Mouse (Mus musculus): ENCODE data around the gene Recql5. TPM values are rescaled to one million over a fixed set of nuclear protein-coding genes. Genes with fewer than 3 reads are reported as not detected.

Recql5 gene
- polyA plus RNA-seq, 1 experiment from 2014 or later = 20.7 TPM

DNA sequence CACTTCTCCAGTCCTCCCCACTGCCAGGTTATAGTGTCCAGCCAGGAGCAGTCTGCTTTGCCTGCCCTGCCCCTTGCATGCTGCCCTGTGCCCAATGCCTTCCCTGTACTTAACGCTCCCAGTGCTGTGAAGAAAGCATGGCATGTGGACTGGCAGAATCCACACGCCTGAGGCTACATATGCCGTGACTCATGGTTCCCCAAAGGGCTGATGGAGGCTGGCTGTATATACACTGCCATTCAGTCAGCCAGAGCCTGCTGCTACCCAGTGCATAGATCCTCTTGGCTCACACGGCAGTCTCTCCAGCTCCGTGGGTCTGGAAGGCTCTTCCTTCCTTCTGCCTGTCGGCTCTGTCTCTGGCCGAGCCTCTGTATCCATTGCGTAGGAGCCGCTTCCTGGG lies 15.0 kb upstream of the Recql5 start:
- ATAC-seq (replicated peaks; ENCODE audit: low FRiP score, low TSS enrichment, low read depth) (no peak), DNase-seq (ENCODE audit: low spot score) (no peak)
- H3K4me3 ChIP-seq (ENCODE audit: low read depth, low read length) = no peak overlapping the region
- H3K4me1 ChIP-seq (replicated peaks; ENCODE audit: control insufficient read depth, insufficient read depth, low read length) = no peaks in the 10 kb centered on the region
- no peaks in the 10 kb centered on the region for H3K27me3 ChIP-seq (replicated peaks; ENCODE audit: control insufficient read depth, insufficient read depth, low read length)
- H3K4me2 ChIP-seq (ENCODE audit: low read length) = no peak overlapping the region
- H3K36me3 ChIP-seq (ENCODE audit: control insufficient read depth, insufficient read depth, low read length) = peaks cover 79% of the 10 kb centered on the region
- WGBS = 90% methylated on average over 9 of the region's 9 CpGs
- no peak overlapping the region for H3K27ac ChIP-seq (ENCODE audit: low read depth)
- no peaks in the 10 kb centered on the region for H3K9me3 ChIP-seq (ENCODE audit: control insufficient read depth, low read length)
- H3K9ac ChIP-seq (ENCODE audit: low read length) = no peak overlapping the region

DNA sequence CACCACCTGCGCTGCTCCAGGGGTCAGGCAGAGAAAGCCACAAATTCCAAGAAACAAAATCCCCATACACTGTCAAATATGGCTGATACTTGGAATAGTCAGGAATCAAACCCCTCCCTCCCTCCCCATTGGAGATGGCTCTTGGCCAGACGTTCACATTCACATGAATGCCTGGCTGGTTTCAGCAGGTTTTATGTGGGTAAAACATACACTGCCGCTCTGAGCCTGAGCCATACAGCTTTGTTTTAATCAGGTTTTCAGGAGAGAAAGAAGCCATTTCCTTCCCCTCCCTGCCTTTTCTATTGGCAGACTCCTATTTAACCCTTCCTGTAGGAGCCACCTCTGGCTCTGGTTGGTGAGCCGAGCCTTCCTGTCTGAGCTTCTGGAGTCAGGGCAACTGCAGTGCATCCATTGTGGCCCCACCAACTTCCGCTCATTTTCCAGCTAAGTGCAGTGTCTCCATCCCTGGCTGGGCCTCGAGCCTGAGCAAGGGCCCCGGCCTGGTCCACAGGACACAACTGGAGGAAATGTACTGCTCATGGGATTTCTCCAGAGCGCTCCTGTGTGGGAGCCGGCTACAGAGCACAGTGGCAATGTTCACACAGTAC lies 13.0 kb upstream of the Recql5 start:
- no peak overlapping the region for H3K9ac ChIP-seq (ENCODE audit: low read length)
- H3K4me1 ChIP-seq (replicated peaks; ENCODE audit: control insufficient read depth, insufficient read depth, low read length) = no peaks in the 10 kb centered on the region
- peaks cover 80% of the 10 kb centered on the region for H3K36me3 ChIP-seq (ENCODE audit: control insufficient read depth, insufficient read depth, low read length)
- ATAC-seq (replicated peaks; ENCODE audit: low FRiP score, low TSS enrichment, low read depth) (no peak), DNase-seq (ENCODE audit: low spot score) (no peak)
- H3K27me3 ChIP-seq (replicated peaks; ENCODE audit: control insufficient read depth, insufficient read depth, low read length) = no peaks in the 10 kb centered on the region
- WGBS = 91% methylated on average over 9 of the region's 9 CpGs
- no peaks in the 10 kb centered on the region for H3K9me3 ChIP-seq (ENCODE audit: control insufficient read depth, low read length)
- H3K27ac ChIP-seq (ENCODE audit: low read depth) = no peak overlapping the region
- no peak overlapping the region for H3K4me3 ChIP-seq (ENCODE audit: low read depth, low read length)
- H3K4me2 ChIP-seq (ENCODE audit: low read length) = no peak overlapping the region

DNA sequence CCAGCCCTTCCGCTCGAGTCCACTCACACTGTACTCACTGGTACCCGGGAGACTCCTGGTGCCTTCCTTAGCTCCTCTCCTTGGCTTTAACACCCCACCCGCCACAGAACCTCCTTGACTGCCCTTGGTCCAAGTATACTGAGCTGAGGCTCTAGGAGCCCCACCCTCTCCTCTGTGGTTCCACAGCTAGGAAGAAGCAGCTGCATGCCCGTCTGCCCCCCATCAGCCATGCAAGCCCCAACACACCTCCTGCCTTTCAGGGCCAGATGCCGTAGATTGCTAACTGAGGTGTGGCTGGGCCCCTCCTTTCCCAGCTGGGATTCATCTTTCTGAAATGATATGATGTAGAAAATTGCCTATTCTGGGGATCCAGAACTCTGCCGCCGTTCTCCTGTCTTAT lies 12.0 kb upstream of the Recql5 start:
- H3K36me3 ChIP-seq (ENCODE audit: control insufficient read depth, insufficient read depth, low read length) = peaks cover 82% of the 10 kb centered on the region
- DNase-seq (ENCODE audit: low spot score) (no peak), ATAC-seq (replicated peaks; ENCODE audit: low FRiP score, low TSS enrichment, low read depth) (no peak)
- no peak overlapping the region for H3K4me3 ChIP-seq (ENCODE audit: low read depth, low read length)
- H3K4me1 ChIP-seq (replicated peaks; ENCODE audit: control insufficient read depth, insufficient read depth, low read length) = no peaks in the 10 kb centered on the region
- no peak overlapping the region for H3K27ac ChIP-seq (ENCODE audit: low read depth)
- no peak overlapping the region for H3K9ac ChIP-seq (ENCODE audit: low read length)
- no peaks in the 10 kb centered on the region for H3K27me3 ChIP-seq (replicated peaks; ENCODE audit: control insufficient read depth, insufficient read depth, low read length)
- H3K4me2 ChIP-seq (ENCODE audit: low read length) = no peak overlapping the region
- no peaks in the 10 kb centered on the region for H3K9me3 ChIP-seq (ENCODE audit: control insufficient read depth, low read length)
- 85% methylated on average over 8 of the region's 8 CpGs for WGBS

DNA sequence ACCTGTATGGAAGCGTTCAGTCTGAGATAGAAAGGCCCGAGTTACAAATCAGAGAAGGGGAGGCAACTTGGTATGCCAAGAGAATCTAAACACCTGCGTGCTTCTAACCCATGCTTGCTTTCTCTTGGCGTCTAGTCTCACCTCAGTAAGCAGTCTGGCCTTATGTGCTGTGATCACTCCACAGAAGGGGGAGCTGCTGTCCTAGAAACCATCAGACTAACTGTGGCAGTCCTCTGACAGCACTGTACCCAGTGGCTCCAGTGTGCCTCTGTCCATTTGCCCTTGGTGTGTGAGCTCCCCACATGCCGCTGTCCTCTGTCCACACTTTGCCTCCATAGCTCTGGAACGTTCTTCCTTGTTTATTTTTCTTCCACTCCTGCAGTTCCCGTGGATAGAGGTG lies 8.7 kb upstream of the Recql5 start:
- DNase-seq (ENCODE audit: low spot score) (no peak), ATAC-seq (replicated peaks; ENCODE audit: low FRiP score, low TSS enrichment, low read depth) (no peak)
- Histone ChIP-seq H3K27me3 (replicated peaks; ENCODE audit: control insufficient read depth, insufficient read depth, low read length) (no peaks in the 10 kb centered on the region), H3K4me3 (ENCODE audit: low read depth, low read length) (no peak overlapping the region), H3K36me3 (ENCODE audit: control insufficient read depth, insufficient read depth, low read length) (peaks cover 85% of the 10 kb centered on the region), H3K4me2 (ENCODE audit: low read length) (no peak overlapping the region), H3K27ac (ENCODE audit: low read depth) (no peak overlapping the region), H3K4me1 (replicated peaks; ENCODE audit: control insufficient read depth, insufficient read depth, low read length) (no peaks in the 10 kb centered on the region), H3K9ac (ENCODE audit: low read length) (no peak overlapping the region), H3K9me3 (ENCODE audit: control insufficient read depth, low read length) (no peaks in the 10 kb centered on the region)
- WGBS = 80% methylated on average over 7 of the region's 7 CpGs

DNA sequence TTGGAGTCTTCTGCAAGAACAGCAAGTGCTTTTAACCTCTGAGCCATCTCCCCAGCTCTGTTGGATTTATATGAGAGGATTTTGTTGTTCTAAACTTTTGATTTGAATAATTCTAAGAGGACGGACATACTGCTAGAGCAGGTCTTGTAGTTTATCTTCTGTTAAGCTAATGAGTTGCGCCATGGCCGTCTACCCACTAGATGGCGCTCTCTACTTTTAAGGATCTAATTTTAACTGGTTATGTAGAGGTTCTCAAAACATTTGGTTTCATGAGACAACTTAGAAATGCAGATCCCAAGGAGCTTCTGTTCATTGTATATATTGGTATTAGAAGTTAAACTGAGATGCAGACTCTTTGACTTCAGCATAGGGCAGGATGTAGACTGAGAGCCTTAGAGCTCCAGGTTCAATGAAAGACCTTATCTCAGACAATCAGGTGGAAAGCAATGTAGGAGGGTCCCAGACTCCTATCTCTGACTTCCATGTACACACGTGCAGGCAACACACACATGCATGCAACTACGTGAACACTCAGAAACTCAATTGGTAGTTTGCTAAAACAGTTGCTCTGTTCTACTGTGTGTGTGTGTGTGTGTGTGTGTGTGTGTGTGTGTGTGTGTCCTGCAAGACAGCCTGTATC lies 6.5 kb upstream of the Recql5 start:
- no peak overlapping the region for H3K27ac ChIP-seq (ENCODE audit: low read depth)
- no peaks in the 10 kb centered on the region for H3K27me3 ChIP-seq (replicated peaks; ENCODE audit: control insufficient read depth, insufficient read depth, low read length)
- H3K4me1 ChIP-seq (replicated peaks; ENCODE audit: control insufficient read depth, insufficient read depth, low read length) = peaks cover 5% of the 10 kb centered on the region
- peaks cover 71% of the 10 kb centered on the region for H3K36me3 ChIP-seq (ENCODE audit: control insufficient read depth, insufficient read depth, low read length)
- no peaks in the 10 kb centered on the region for H3K9me3 ChIP-seq (ENCODE audit: control insufficient read depth, low read length)
- H3K4me3 ChIP-seq (ENCODE audit: low read depth, low read length) = no peak overlapping the region
- peak; percentile 84 for DNase-seq (ENCODE audit: low spot score)
- 39% methylated on average over 6 of the region's 6 CpGs for WGBS
- no peak overlapping the region for H3K4me2 ChIP-seq (ENCODE audit: low read length)
- no peak overlapping the region for H3K9ac ChIP-seq (ENCODE audit: low read length)
- 0 out of 2 replicates have a peak, but pooled peaks have one; percentile 36 for ATAC-seq (replicated peaks; ENCODE audit: low FRiP score, low TSS enrichment, low read depth)

DNA sequence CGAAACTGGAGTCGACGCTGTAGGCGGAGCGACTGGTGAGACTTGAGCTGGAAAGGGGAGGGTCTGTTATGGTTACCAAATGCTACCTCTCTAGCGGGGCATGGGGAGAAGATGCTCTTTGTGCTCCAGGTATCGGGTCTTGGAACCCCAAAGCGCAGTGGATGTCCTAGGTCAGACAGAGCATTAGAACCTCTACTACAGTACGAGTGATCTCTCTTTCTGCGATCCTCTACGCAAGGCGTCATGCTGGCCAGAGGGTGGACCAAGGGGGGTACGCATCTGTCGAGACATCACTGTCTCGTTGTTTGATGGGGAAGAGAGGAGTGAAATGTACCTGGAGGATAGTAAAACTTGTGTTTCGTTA lies 452 bp upstream of the Recql5 start:
- Histone ChIP-seq H3K4me2 (ENCODE audit: low read length) (peak overlapping the region; percentile 80), H3K9me3 (ENCODE audit: control insufficient read depth, low read length) (no peaks in the 10 kb centered on the region), H3K36me3 (ENCODE audit: control insufficient read depth, insufficient read depth, low read length) (peaks cover 22% of the 10 kb centered on the region), H3K4me3 (ENCODE audit: low read depth, low read length) (peak overlapping the region; percentile 100), H3K27me3 (replicated peaks; ENCODE audit: control insufficient read depth, insufficient read depth, low read length) (no peaks in the 10 kb centered on the region), H3K4me1 (replicated peaks; ENCODE audit: control insufficient read depth, insufficient read depth, low read length) (peaks cover 23% of the 10 kb centered on the region), H3K27ac (ENCODE audit: low read depth) (peak overlapping the region; percentile 48; the same call in 1 of the 2 replicates), H3K9ac (ENCODE audit: low read length) (peak overlapping the region; percentile 88)
- WGBS = under 1% methylated on average over 16 of the region's 16 CpGs
- DNase-seq (ENCODE audit: low spot score) (no peak), ATAC-seq (replicated peaks; ENCODE audit: low FRiP score, low TSS enrichment, low read depth) (peak; percentile 53; the same call in 1 of the 2 replicates)

DNA sequence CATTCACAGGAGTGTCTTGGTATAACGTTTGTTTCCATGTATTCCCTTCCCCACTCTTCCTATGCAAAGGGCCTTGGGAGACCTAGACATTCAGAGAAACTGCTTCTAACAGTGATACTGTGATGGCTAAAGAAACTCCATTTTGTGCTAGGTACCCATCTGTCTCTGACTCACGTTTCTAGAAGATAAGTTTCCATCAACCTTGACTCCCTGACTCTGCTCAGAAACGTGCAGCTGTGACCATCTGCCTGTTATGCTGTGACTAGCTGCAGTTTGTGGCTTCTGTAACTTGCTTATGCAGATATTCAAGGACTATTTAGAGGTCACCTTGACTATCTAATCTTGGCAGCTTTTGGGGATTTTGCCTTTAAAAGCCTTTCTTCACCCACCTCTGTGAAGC lies 2.0 kb downstream of the Recql5 start:
- Histone ChIP-seq H3K27ac (ENCODE audit: low read depth) (no peak overlapping the region), H3K9ac (ENCODE audit: low read length) (no peak overlapping the region), H3K9me3 (ENCODE audit: control insufficient read depth, low read length) (no peaks in the 10 kb centered on the region), H3K4me1 (replicated peaks; ENCODE audit: control insufficient read depth, insufficient read depth, low read length) (peaks cover 23% of the 10 kb centered on the region), H3K4me2 (ENCODE audit: low read length) (no peak overlapping the region), H3K27me3 (replicated peaks; ENCODE audit: control insufficient read depth, insufficient read depth, low read length) (no peaks in the 10 kb centered on the region), H3K4me3 (ENCODE audit: low read depth, low read length) (no peak overlapping the region), H3K36me3 (ENCODE audit: control insufficient read depth, insufficient read depth, low read length) (peaks cover 20% of the 10 kb centered on the region)
- WGBS = 76% methylated on average over 3 of the region's 3 CpGs
- no peak for DNase-seq (ENCODE audit: low spot score)
- ATAC-seq (replicated peaks; ENCODE audit: low FRiP score, low TSS enrichment, low read depth) = no peak

DNA sequence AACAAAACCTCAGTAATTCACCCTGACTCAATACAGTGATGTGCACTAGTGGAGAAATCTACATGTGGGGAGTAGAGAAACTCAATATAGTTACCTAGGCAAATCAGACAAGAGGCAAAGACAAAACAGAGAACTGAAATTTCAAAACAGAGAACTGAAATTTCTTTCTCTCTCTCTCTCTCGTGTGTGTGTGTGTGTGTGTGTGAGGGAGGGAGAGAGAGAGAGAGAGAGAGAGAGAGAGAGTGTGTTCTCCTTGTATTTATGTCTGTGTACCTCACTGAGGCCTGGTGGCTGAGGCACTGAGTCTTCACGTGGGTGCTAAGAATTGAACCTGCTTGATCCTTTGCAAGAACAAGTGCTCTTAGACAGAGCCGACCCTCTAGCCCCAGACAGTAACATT lies 3.5 kb downstream of the Recql5 start:
- H3K4me2 ChIP-seq (ENCODE audit: low read length) = no peak overlapping the region
- H3K4me3 ChIP-seq (ENCODE audit: low read depth, low read length) = no peak overlapping the region
- peaks cover 17% of the 10 kb centered on the region for H3K36me3 ChIP-seq (ENCODE audit: control insufficient read depth, insufficient read depth, low read length)
- peaks cover 17% of the 10 kb centered on the region for H3K4me1 ChIP-seq (replicated peaks; ENCODE audit: control insufficient read depth, insufficient read depth, low read length)
- 70% methylated on average over 2 of the region's 3 CpGs for WGBS
- no peaks in the 10 kb centered on the region for H3K9me3 ChIP-seq (ENCODE audit: control insufficient read depth, low read length)
- H3K27me3 ChIP-seq (replicated peaks; ENCODE audit: control insufficient read depth, insufficient read depth, low read length) = no peaks in the 10 kb centered on the region
- no peak overlapping the region for H3K27ac ChIP-seq (ENCODE audit: low read depth)
- ATAC-seq (replicated peaks; ENCODE audit: low FRiP score, low TSS enrichment, low read depth) (no peak), DNase-seq (ENCODE audit: low spot score) (no peak)
- no peak overlapping the region for H3K9ac ChIP-seq (ENCODE audit: low read length)

DNA sequence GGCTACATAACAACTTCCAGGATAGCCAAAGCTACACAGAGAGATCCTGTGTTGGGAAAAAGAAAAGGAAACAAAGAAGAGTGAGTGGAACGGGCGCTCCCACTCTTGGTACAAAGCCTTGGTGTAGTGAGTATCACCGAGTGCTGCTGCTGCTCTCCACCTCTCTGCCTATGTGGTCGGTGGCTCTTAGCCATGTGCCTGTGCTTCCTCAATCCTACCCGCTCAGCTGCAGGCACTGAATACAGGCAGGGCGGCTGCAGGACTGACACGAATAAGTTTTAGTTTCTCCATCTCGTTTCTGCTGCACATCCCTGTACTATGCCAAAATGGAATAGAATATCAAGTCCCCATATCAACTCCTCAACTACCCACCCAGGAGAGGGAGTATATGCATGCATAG lies 4.2 kb downstream of the Recql5 start:
- no peak overlapping the region for H3K4me2 ChIP-seq (ENCODE audit: low read length)
- H3K27me3 ChIP-seq (replicated peaks; ENCODE audit: control insufficient read depth, insufficient read depth, low read length) = no peaks in the 10 kb centered on the region
- H3K4me1 ChIP-seq (replicated peaks; ENCODE audit: control insufficient read depth, insufficient read depth, low read length) = peaks cover 10% of the 10 kb centered on the region
- no peaks in the 10 kb centered on the region for H3K9me3 ChIP-seq (ENCODE audit: control insufficient read depth, low read length)
- ATAC-seq (replicated peaks; ENCODE audit: low FRiP score, low TSS enrichment, low read depth) = no peak
- H3K4me3 ChIP-seq (ENCODE audit: low read depth, low read length) = no peak overlapping the region
- H3K27ac ChIP-seq (ENCODE audit: low read depth) = no peak overlapping the region
- peaks cover 17% of the 10 kb centered on the region for H3K36me3 ChIP-seq (ENCODE audit: control insufficient read depth, insufficient read depth, low read length)
- WGBS = 89% methylated on average over 8 of the region's 8 CpGs
- H3K9ac ChIP-seq (ENCODE audit: low read length) = no peak overlapping the region
- DNase-seq (ENCODE audit: low spot score) = no peak

All from intestine, embryonic 14.5 days (tissue).